Mouse (Mus musculus) liver (tissue): Measurements from ENCODE around the gene Acot2.
"Not testable (repeated sequence)": the region's sequence is repeated elsewhere in the genome, so short reads cannot be mapped to it uniquely, and the experiment has no call there.

Source experiments
- DNase-seq: peaks from one replicate; pipeline ENCODE4 v3.0.0-alpha.2; 2020; ENCODE audit warnings: mixed read lengths

Acot2 gene

DNA sequence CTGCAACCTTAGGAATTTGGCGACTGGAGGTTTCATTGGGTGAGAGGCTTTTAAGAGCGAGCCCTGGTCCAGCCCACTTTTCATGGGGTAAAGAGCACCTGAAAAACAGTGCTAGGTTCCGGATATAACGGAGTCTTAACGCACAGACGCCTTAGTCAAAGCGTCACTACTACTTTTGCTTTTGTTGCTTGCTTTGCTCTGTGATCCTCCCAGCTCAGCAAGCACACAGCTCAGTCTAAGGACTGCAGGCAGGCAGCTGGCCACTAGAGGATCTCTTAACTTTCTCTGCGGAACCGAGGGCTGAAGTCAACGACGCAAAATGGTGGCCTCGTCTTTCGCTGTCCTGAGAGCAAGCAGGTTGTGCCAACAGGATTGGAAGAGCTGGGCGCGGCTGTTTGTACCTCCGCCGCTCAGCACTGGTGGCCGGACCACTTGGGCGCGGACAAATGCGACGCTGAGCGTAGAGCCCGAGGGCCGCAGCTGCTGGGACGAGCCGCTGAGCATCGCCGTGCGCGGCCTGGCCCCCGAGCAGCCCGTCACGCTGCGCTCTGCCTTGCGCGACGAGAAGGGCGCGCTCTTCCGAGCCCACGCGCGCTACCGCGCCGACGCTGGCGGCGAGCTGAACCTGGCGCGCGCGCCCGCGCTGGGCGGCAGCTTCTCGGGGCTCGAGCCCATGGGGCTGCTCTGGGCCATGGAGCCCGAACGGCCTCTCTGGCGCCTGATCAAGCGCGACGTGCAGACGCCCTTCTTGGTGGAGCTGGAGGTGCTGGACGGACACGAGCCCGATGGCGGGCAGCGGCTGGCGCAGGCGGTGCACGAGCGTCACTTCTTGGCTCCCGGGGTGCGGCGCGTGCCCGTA lies at the start of gene Acot2:
Gene Acot2 (plus strand): TSS at position 279 of the 859 bp plus-strand sequence.
- DNase-seq, result peak; percentile 62

DNA sequence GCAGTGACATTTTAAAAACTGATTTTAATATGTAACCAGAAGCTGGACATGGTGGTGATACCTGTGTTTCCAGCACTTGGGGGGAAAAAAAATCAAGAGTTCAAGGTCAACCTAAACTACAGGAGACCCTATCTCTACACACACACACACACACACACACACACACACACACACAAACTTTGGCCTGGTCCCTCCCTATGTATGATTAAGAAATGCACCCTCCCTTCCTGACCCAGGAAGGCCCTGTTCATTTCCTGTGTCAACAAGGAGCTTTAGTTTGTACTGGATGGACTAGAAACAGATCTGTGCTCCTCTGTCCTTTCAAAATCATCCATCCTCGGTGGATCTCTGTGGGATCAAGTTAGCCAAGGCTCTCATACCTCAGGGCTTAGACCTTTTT lies 49.1 kb upstream of the Acot2 start:
- DNase-seq, result not testable (repeated sequence)

DNA sequence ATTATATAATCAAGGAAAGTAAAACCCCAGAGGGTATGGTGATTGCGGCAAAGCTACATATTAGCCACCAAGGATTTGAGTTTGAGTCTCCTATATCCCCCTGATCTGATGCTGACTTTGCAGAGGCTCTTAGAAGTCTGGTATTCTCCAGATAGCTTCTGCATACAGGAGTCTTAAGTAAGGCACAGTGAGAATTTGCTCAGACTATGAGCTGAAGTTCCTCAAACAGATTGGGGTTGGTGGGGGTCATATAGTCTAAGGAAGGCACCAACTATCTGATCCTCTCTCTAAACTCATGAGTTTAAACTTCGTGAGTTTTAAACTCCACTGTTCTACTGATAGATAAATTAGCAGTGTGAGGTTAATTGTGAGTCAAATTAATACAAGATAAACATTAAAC lies 48.3 kb upstream of the Acot2 start:
- no peak for DNase-seq

DNA sequence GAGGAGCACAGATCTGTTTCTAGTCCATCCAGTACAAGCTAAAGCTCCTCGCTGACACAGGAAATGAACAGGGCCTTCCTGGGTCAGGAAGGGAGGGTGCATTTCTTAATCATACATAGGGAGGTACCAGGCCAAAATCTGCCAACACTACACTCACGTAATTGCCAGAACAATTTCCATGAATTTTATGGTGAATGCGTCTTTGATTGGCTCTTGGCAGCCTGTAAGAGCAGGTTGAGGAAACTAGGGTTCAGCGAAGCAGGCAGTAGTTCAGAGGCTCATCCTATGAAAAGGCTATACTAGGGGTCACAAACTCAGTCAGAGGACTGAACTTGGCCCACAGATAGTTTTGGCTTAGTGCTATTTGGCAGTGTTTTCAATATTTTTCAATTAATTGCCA lies 47.6 kb upstream of the Acot2 start:
- no peak for DNase-seq

DNA sequence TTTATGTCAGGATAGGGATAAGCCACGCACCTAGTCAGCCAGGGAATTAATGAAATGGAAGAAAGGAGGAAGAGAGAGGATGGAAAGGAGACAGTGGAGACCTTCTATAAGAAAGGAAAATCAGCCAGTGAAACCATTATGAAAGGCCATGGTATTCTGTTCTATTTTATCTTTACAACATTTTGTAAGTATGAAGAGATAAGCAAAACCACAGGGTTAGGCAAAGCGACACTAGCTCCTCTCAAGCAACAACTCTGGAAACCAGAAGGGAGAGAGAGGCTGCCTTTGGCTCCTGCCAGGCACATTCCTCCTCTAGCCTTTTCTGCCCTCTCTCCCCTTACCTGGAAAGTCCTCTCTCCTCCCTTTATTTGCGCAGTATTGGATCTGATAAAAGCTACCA lies 45.7 kb upstream of the Acot2 start:
- no peak for DNase-seq

DNA sequence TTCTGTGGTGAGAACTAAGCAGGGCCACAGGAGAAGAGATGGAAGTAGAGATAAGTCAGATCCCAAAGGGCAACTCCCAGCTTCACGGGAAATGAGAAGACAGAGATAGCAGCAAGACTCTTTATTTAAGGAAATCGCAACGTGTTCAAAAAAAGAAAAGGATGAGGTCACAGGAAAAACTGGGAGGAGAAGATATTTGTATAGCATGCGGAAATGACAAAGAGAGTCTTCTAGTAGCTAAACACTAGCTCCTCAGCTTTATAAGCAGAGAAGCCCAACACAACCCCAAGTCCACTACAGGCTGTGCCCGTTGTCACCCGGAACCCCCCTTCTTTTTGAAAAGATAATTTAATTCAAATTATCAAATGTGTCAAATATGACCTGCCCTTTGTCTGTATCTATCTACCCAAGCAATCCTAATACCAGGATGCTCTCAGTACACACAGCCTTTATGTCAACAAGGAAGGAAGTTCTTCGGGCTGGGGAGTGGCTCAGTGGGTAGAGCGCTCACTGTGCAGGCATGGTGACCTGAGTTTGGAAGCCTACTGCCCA lies 40.3 kb upstream of the Acot2 start:
- DNase-seq, result no peak

DNA sequence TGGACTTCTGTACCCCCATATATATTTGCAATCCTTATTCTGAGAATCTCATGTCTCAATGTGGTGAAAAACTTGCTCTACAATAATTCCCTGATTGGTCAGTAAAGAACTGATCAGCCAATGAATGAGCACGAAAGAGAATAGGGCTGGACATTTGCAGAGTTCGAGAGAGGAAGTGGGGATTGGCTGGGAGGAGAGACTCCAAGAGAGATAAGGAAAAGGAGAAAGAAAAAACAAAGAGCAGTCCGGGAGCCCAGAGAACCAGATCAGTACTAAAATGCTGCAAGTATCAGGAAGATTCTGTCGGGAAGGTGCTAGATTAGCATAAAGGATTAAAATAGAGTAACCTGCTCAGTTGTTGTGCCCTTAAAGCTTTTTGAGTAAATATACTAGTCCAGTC lies 38.6 kb upstream of the Acot2 start:
- peak; percentile 45 for DNase-seq

DNA sequence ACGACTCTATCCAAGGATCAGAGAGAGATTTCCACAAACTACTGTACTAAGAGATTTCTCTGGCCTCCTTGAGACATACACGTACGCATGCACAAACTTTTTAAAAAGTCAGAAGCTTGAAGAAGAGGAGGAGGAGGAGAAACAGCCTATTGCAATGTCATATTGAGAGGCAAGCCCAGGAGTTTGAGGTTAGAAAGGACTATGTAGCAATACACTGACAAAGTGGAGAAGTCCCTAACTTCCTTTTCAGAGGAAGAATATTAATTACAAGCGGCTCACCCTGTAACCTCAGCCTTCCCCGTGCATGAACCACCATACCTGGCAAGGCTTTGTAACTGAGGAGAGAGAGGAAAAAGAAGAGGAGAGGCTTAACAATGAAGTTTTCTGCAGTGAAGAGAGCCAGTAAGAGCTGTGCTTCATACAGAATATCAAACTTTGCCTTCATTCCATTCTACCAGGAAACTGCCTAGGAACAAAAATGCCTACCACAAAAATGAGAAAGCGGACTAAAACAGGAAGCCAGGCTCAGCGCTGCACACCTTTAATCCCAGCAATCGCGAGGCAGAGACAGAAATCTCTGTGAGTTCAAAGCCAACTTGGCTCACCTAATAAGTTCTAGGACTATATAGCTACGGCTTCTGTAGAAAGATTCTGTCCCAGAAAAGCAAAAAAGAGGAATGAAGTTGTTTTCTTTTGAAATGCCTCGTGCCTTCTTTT lies 37.7 kb upstream of the Acot2 start:
- no peak for DNase-seq

DNA sequence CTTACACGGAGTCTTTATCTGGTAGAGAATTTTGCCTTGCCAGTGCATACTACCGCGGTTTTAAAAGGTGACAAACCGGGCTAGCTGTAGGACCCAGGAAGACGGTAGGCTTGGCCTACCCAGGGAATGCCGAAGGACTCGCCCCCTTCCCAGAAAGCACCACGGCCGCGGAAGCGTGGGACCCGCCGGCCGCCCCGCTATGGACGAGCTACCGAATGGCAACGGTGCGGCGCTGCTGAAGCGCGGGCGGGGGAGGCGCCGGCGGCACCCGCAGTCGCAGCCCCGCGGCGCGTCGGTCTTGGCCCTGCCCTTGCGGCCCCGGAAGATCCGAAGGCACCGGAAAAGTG lies 37.2 kb upstream of the Acot2 start, which contains the start of gene Riox1:
Gene Riox1 (plus strand): TSS at position 116 of the 347 bp plus-strand sequence.
- peak; percentile 87 for DNase-seq

DNA sequence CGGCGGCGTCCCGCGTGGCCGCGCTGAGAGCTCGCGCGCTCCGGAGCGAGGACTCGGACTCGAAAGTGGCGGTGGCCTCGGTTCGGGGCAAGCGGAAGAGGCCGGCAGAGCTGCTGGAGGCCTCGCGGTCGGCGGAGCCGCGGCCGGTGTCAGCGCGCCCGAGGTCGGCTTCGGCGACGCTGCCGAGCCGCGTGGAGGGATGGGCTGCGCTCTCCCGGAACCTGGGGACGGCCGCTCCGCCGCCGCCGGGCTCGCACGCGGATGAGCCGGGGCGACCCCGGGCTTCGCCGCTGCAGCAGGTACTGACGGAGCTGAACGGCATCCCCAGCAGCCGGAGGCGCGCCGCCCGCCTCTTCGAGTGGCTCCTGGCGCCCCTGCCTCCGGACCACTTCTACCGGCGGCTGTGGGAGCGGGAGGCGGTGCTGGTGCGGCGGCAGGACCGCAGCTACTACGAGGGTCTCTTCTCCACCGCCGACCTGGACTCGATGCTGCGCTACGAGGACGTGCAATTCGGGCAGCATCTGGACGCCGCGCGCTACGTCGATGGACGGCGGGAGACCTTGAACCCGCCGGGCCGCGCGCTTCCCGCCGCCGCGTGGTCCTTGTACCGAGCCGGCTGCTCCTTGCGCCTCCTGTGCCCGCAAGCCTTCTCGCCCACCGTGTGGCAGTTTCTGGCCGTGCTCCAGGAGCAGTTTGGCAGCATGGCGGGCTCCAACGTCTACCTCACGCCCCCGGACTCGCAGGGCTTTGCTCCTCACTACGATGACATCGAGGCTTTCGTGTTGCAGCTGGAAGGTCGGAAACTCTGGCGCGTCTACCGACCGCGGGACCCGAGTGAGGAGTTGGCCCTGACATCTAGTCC lies 36.6 kb upstream of the Acot2 start:
- DNase-seq, result peak; percentile 39

DNA sequence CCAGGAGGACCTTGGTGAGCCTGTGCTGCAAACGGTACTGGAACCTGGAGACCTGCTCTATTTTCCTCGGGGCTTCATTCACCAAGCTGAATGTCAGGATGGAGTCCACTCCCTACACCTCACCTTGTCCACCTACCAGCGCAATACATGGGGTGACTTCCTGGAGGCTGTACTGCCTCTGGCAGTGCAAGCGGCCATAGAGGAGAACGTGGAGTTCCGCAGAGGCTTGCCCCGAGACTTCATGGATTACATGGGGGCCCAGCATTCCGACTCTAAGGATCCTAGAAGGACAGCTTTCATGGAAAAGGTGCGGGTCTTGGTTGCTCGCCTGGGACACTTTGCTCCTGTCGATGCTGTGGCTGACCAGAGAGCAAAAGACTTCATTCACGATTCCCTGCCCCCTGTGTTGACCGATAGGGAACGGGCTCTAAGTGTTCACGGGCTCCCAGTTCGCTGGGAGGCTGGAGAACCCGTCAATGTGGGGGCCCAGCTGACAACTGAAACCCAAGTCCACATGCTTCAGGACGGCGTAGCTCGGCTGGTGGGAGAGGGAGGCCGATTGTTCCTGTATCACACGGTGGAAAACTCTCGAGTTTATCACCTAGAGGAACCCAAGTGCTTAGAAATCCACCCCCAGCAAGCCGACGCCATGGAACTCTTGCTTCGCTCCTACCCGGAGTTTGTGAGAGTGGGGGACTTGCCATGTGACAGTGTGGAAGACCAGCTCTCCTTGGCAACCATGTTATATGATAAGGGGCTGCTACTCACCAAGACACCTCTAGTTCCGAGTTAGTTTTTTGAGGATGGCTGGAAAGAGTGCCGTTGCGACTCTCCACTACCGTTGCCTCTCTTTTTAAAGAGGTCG lies 35.7 kb upstream of the Acot2 start:
- DNase-seq, result peak; percentile 13

DNA sequence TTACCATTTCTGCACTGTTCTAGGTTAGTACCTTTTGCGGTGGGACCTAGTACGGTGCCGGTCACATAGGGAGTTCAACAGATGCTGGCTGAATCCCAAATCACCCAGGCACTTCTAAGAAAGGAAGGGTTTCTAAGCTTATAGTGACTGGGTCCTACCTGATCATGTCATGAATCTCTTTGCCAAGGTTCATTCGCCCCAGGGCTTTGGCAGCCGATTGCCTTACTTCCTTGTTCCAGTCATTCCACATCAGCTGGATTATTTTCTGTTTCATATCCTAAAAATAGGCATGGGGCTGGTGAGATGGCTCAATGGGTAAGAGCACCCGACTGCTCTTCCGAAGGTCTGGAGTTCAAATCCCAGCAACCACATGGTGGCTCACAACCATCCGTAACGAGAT lies 29.4 kb upstream of the Acot2 start:
- no peak for DNase-seq

DNA sequence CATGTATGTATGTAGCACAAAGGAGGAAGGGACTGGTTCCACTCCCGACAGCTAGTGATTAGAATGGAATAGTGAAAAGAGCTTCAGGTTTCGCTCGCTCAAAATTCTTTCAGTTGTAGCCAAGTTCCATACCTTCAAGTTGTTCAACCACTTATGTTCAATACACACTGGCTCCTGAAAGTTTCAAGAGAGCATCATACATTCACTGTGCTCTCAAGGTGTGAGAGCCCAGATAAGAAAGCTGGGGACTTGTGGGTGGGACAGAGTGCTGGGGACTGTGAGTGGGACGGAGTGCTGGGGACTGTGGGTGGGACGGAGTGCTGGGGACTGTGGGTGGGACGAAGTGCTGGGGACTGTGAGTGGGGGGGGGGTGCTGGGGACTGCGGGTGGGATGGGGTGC lies 22.4 kb upstream of the Acot2 start:
- no peak for DNase-seq

DNA sequence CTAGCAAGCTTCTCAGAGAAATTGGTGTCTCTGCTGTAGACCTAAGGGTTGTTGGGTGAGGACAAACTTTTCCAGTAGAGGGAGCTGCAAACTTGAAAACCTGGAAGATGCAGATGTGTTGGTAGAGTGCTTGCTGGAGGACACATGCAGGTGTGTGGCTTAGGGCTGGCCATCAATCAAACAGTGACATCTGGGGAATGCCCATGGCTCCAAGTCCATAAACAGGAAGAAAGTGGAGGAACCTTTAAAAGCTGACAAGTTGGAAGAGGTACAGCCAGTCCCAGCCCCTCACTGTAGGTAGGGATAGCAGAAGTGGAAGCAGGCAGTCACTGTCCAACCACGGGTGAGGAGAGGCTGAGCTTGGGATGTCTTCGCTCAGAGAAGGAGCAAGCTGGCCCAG lies 15.5 kb upstream of the Acot2 start:
- no peak for DNase-seq

DNA sequence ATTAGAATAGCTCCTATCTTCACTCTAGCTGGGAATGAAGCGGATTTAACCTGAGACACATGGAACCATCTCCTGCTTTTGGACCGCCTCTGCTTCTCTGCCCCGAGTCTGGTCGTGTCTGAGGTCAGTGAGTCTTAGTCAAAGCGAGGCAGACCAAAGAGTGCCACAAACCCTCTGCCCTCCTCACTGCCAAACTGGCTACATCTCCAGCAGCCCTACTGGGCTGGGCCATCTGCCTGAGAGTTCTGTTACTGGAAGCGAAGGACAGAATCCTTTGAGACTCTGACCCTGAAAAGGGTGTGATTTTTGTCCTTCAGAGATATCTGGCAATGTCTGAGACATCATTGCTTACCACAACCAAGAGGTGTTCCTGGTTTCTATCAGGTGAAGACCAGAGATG lies 8.8 kb upstream of the Acot2 start:
- no peak for DNase-seq

DNA sequence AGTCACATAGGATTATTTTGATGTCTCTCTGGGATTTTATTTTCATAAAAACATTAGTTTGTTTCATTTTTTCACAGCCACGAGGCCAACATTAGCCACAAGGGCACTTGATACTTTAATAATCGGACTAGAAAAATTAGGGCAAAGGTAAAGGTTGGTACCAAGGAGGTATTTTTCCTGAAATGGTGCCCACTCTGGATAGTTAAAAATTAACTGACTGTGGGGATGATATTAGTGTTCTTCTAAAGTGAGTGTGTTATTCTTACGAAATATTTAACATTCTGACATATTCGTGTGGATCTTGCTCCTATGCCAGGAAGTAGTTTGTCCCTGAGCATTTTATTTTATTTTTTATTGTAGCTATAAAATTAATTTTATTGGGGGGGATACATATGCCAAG lies 6.0 kb upstream of the Acot2 start:
- no peak for DNase-seq

DNA sequence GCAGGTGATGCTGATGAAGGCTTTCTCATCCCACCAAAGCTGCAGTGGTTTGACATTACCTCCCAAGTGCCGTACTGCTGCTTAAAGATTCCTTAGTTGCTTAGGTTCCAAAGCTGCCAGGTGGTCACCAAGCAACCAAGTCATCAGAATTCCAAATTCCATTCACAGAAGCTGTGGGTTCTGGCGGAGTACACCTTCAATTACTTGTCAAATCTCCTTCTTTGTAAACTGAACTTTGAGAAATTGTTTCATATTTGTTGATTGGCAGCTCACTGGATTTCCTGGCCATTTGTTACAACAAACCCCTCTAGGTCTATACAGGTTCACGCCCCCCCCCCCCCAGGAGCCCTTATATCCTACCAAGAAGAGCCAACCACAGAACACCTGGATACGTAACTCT lies 2.9 kb upstream of the Acot2 start, which contains the start of gene Heatr4:
Gene Heatr4 (minus strand): TSS at position 101 of the 400 bp plus-strand sequence.
- no peak for DNase-seq

DNA sequence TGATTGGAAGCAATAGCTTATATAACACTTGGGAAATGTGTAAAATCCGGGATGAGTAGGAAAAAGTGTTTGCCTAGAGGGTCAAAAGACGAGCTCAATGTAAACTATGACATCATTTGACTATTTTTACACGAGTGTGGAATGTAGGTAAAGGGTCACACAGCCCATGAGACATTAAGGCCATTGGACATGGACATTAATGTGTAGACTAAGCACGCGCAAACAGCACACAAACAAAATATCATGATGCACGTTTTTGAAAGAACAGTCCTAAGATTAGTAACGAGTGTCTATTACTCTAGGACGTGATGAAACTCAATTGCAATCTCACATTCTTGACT lies 449 bp upstream of the Acot2 start:
- DNase-seq, result no peak

DNA sequence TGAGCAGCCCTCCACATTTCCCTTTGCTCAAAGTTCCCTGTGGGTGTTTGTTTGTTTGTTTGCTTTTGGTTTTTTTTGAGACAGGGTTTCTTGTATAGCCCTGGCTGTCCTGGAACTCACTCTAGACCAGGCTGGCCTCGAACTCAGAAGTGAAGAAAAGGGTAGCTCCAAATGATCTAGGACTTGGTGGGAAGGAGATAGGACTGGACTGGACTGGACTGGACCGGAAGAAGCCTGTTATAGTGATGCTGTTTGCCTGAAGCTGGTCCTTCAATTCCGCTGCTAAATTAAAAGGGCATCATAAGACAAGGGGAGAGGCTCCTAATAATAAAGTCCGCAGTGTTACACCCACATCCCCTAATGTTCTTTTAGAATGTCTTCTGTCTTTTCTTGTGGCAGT lies 822 bp downstream of the Acot2 start:
- no peak for DNase-seq

DNA sequence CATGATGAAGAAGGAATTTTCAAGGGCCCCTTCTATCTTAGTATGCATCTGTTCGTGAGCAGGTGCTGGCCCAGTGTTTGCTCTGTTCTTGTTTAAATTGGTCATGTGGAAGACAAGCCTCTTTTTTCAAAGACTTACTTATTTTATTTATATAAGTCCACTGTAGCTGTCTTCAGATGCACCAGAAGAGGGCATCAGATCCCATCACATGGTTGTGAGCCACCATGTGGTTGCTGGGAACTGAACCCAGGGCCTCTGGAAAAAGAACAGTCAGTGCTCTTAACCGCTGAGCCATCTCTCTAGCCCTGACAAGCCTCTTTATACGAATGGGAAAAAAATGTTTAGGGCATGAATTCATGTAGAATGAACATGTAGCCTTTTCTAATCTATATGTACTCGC lies 1.7 kb downstream of the Acot2 start:
- DNase-seq, result no peak

DNA sequence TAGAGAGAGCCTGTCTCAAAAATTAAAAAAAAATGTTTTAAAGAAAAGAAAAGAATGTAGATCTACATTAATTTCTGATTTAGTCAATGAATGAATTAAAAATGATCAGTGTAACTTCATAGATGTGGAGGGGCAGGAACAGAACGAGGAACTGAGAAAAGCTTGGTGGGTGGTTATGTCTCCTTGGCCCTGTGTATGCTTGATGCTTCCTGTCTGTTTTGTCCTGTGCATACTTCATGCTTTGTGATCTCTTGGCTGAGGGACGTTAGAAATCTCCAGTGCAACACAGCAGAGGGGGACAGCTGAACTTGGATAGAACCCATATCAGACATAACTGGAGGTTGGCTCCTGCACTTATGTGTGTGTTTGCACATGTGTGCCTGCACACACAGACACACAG lies 9.6 kb downstream of the Acot2 start:
- DNase-seq, result no peak
